Mouse (Mus musculus): ENCODE data around the gene Olfr883. TPM values are rescaled to one million over a fixed set of nuclear protein-coding genes. Genes with fewer than 3 reads are reported as not detected.

Gene Olfr883
- polyA plus RNA-seq (2012; rRNA removed), result not detected in 2 replicates

GRCm38 (mm10) chr9:38025508-38025907 is at the start of gene Olfr883:
Olfr883 (plus strand) TSS chr9:38025808.

DNA sequence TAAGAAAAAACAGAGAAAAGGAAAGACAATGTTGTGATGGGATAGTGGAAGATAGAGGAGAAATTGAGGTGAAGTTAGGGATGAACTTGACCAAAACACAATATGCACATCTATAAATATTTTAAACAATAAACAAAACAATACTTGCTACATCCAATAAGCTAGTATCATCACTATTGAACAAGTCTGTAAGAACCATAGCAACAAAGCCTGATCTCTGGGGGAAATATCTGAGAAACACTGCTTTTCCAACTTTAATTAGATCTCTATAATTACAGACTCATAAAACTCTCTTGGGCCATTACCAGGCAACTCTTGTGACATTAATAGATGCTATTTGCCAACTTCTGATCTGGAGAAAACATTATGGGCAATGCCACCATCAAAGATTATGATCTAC is 34.1 kb upstream of the Olfr883 start, which contains the start of gene Olfr881:
TSS of gene Olfr881 (plus strand) at position 301 of the 400 bp plus-strand sequence.

GRCm38 (mm10) chr9:38046255-38046654 is 20.6 kb downstream of the Olfr883 start, which contains the start of gene Olfr884:
Olfr884 (plus strand) TSS chr9:38046555.

DNA sequence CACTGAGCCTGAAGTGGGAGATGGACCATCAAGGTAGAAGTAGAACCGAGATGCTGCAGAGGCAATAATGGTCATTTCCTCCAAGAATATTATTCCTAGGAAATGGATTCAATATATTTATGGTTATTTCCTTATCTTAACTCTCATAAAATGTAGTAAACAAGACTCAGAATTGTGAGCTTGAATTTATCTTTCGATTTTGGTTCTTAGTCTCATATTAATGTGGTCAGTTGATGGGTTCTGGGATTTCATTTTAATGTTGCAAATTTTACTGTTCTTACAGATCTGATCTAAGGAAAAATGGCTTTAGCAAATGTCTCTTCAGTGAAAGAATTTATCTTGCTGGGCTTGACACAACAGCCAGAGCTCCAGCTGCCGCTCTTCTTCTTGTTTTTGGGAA is 35.4 kb downstream of the Olfr883 start, which contains the start of gene Olfr885:
TSS of gene Olfr885 (plus strand) at position 301 of the 400 bp plus-strand sequence.

Other genes starting within 250 kb of the Olfr883 start
- not detected in 2 replicates for gene Olfr876, start 222.8 kb upstream of the Olfr883 start, polyA plus RNA-seq (2012; rRNA removed)
- not detected in 2 replicates for gene Olfr877, start 171.5 kb upstream of the Olfr883 start, polyA plus RNA-seq (2012; rRNA removed)
- gene Olfr145, start 129.1 kb upstream of the Olfr883 start, polyA plus RNA-seq (2012; rRNA removed), result not detected in 2 replicates
- not detected in 2 replicates for gene Olfr878, start 108.0 kb upstream of the Olfr883 start, polyA plus RNA-seq (2012; rRNA removed)
- gene Olfr881, start 34.0 kb upstream of the Olfr883 start, polyA plus RNA-seq (2012; rRNA removed), result not detected in 2 replicates
- not detected in 2 replicates for gene Olfr884, start 20.7 kb downstream of the Olfr883 start, polyA plus RNA-seq (2012; rRNA removed)
- gene Olfr885, start 35.5 kb downstream of the Olfr883 start, polyA plus RNA-seq (2012; rRNA removed), result not detected in 2 replicates
- gene Olfr887, start 58.3 kb downstream of the Olfr883 start, polyA plus RNA-seq (2012; rRNA removed), result not detected in 2 replicates
- not detected in 2 replicates for gene Olfr888, start 82.3 kb downstream of the Olfr883 start, polyA plus RNA-seq (2012; rRNA removed)
- 0.01 TPM in 1 of 2 replicates, not detected in the other for gene Olfr889, start 89.4 kb downstream of the Olfr883 start, polyA plus RNA-seq (2012; rRNA removed)
- not detected in 2 replicates for gene Olfr890, start 116.7 kb downstream of the Olfr883 start, polyA plus RNA-seq (2012; rRNA removed)
- gene Olfr891, start 155.0 kb downstream of the Olfr883 start, polyA plus RNA-seq (2012; rRNA removed), result not detected in 2 replicates
- gene Olfr893, start 182.6 kb downstream of the Olfr883 start, polyA plus RNA-seq (2012; rRNA removed), result not detected in 2 replicates
- gene Olfr894, start 192.2 kb downstream of the Olfr883 start, polyA plus RNA-seq (2012; rRNA removed), result not detected in 2 replicates
- not detected in 2 replicates for gene Olfr143, start 227.0 kb downstream of the Olfr883 start, polyA plus RNA-seq (2012; rRNA removed)
- not detected in 2 replicates for gene Olfr895, start 242.0 kb downstream of the Olfr883 start, polyA plus RNA-seq (2012; rRNA removed)

Measured in liver, embryonic 14 days (tissue).